Mouse (Mus musculus): ENCODE measurements at regions not wholly inside any gene's neighbourhood (a gene's known extent, or its start where the extent isn't known, plus 50 kb on each side); places are given as distances from the start of the nearest gene placed in this dataset.

DNA sequence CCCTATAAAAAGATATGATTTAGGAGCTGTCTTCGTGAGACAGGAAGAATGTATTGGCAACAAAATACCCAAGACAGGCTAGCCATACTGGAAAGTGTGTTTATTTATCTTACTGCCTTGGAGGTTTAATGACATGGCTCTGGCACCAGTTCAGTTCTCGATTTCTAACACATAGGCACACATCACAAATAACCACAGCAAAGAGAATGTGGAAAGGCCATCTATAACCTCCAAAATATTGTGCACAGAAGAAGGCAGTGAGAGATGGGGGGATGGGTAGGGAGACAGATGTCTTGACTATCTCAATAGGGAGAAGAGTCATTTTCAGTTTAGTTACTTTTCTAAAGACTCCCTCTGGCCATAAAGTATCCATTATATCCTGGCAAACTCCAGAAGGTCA is 90.5 kb downstream of the Minar1 start:
- no peak for DNase-seq (ENCODE audit: low read depth, low spot score)

DNA sequence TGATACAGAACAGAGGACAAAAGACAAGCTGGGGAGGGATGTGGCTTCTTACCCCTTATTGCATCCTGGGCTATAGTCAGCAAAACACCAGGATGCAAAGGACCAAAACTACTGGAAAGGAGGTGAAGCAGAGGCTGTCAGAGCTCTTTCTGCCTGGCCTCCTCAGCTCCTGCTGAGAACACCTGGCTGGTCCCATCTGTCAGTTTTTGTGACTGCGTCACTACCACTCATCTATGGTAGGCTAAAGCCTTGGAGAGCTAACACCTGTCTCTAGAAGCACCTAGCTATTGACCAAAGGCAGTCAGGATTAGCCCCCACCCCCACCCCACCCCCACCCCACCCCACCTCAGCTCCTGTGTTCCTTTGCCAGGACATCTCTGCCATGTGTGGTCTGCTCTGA is 98.8 kb downstream of the Minar1 start:
- peak; percentile 2 for DNase-seq (ENCODE audit: low read depth, low spot score)

DNA sequence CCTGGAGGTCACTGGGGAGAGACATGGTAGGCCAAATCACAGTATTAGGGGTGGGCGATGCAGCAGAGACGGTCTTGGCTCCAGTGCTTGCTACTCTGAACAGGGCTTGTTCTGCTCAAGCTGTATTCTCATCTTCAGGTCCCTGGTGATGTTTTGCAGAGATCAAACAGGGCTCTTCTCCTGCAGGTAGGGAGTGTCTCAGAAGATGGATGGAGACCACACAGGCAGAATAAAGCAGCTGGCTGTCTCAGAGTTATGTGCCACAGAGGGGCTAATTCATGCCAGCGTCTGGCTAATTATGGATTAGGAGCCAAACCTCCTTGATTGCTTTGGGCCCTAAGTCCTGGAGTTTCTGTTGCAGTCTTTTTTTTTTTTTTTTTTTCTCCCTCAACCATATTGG is 99.2 kb downstream of the Minar1 start:
- DNase-seq (ENCODE audit: low read depth, low spot score): no peak

- DNase-seq (ENCODE audit: low read depth, low spot score): no peak
Measured at GRCm38 (mm10) chr9:89508407-89509101, 114.4 kb downstream of the Minar1 start.

DNA sequence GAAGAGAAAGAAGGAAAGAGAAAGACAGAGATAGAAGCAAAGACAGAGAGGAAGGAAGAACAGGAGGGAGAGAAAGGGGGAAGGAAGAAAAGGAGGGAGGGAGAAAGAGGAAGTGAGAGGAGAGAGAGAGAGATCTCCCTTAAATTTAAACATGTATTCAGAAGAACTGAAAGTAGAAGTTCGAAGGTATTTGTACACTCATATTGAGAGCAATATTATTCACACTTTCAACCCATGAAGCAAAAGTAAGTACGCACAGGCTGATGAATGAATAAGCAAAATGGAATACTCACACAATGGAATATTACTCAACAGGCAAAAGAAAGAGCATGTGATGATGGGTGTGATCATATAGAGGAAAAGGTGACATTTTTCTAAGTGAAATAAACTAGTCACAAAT is 120.8 kb downstream of the Minar1 start:
- no peak for DNase-seq (ENCODE audit: low read depth, low spot score)

- no peak for DNase-seq (ENCODE audit: low read depth, low spot score)
Measured at GRCm38 (mm10) chr9:89497399-89497749, 125.6 kb downstream of the Minar1 start.

GRCm38 (mm10) chr9:89496729-89497398 is 126.1 kb downstream of the Minar1 start:
- no peak for DNase-seq (ENCODE audit: low read depth, low spot score)

- no peak for DNase-seq (ENCODE audit: low read depth, low spot score)
Measured at GRCm38 (mm10) chr9:89487601-89488000, 135.3 kb downstream of the Minar1 start.

DNA sequence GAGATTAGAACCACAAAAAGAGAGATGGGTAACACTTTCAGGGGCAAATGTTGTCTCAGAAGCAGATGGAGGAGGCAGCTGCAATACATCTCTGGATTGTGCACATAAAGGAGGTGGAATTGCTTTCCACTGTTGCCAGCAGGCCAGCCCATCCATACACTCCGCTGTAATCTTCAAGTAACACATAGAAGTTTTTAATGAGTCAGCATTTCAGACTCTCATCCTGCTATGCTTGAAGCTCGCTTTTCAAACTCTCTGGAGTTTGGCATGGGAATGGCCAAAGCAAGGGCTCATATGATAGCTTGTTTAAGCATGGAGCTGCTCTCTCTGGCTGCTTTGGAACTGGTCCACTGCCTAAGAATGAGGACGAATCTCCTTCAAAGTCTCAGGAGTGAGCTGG is 143.5 kb downstream of the Minar1 start:
- no peak for DNase-seq (ENCODE audit: low read depth, low spot score)

DNA sequence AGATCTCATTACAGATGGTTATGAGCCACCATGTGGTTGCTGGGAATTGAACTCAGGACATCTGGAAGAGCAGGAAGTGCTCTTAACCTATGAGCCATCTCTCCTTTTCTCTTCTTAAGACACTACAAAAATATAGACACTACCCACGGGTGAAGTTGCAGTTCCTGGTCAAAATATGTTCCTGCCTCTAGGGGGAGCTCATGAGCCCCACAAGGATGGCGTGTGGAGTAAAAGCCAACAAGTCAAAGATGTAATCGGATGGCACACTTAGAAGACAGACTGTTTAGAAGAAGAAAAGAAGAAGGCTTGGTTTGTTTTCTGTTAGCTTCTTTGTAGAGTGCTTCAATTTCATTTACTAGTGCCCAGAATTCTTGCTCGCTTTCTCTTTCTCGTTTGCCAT is 161.7 kb downstream of the Minar1 start:
- peak; percentile 62 for DNase-seq (ENCODE audit: low read depth, low spot score)

DNA sequence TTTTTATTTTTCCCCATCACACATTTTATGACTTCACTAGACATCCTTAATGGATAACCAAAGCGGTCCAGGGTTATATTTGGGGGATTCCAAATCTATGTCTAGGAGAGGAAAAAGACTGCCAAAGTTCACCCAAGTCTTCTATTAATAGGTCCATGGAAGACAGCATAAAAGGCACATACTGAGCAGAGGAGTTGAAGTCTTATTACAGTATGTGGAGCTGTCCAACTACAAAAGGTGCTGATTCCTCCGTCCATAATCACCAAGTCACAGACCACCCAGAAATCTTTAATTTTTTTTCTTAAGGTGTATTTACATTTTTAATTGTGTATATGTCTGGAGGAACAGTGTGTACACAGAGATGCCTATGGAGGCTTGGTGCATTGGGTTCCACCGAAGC is 166.3 kb downstream of the Minar1 start:
- no peak for DNase-seq (ENCODE audit: low read depth, low spot score)

- no peak for DNase-seq (ENCODE audit: low read depth, low spot score)
Measured at GRCm38 (mm10) chr9:89449656-89450055, 173.3 kb downstream of the Minar1 start.

Data from brain, adult 2 months (tissue).